Mouse (Mus musculus) megakaryocyte, embryonic 14.5 days (primary cell): ENCODE data around the gene 4921507P07Rik.

Source experiments
- FLI1 ChIP-seq: IDR thresholded peaks from 2 replicates; pipeline ENCODE4 v1.6.1; 2012; ENCODE audit warnings: low read length, inconsistent platforms, mixed read lengths
- GATA1 ChIP-seq: IDR thresholded peaks from 3 replicates; pipeline ENCODE4 v1.6.1; 2012; ENCODE audit warnings: mixed read lengths, low read length, inconsistent platforms, borderline replicate concordance

DNA sequence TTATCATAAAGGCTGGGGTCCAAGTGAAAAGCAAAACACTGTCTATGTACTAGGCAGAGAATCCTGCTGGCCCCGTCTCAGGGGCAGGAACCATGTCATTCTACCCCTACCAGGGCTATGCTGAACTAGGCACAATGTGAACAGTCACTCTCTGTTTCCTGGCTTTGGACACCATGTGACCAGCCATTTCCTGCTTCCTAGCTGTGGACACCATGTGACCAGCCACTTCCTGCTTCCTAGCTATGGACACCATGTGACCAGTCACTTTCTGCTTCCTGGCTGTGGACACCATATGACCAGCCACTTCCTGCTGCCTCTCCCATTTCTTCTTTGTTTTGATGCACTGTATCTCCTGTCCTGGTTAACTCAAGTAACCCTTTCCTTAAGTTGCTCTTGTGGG lies 53.9 kb downstream of the 4921507P07Rik start:
- no peak for TF ChIP-seq GATA1
- TF ChIP-seq FLI1 = no peak
